Mouse (Mus musculus): ENCODE results near the gene Hspbap1. TPM values are rescaled to one million over a fixed set of nuclear protein-coding genes. Genes with fewer than 3 reads are reported as not detected.
A peak's percentile ranks its signal among the peaks of the same experiment; 100 is the strongest.

Gene Hspbap1
- polyA plus RNA-seq, 1 experiment from 2014 or later = 13.3 TPM

DNA sequence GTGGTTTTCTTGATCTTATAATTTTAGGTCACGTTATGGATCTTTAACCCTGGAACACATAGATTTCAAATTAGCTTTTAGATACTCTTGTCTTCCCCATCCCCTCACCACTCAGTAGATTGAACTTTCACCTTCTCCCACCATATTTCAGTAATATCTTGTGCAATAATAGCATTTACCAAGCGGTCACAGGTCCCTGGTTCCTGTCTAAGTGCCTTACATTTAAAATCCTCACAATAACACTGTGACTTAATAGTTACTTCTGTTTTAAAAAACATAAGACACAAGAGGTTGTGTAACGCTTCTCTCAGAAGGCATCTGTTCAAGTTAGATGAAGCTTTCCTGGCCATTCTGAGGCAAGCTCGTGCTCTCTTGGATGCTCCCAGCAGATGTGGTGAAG, 33.5 kb downstream of the Hspbap1 start:
- Histone ChIP-seq H3K36me3 (ENCODE audit: control insufficient read depth, insufficient read depth, low read length) (no peaks in the 10 kb centered on the region), H3K9me3 (replicated peaks; ENCODE audit: control insufficient read depth, low read length) (peaks cover 3% of the 10 kb centered on the region), H3K4me1 (ENCODE audit: control insufficient read depth, insufficient read depth, low read length) (no peaks in the 10 kb centered on the region), H3K4me2 (ENCODE audit: low read depth, low read length) (no peak overlapping the region), H3K27me3 (ENCODE audit: control insufficient read depth, insufficient read depth, low read length) (no peaks in the 10 kb centered on the region), H3K27ac (ENCODE audit: low read length) (no peak overlapping the region), H3K4me3 (replicated peaks; ENCODE audit: low read length) (no peak overlapping the region), H3K9ac (ENCODE audit: low read length) (no peak overlapping the region)
- 85% methylated on average over 4 of the region's 4 CpGs for WGBS
- no peak for ATAC-seq (ENCODE audit: insufficient read depth, low FRiP score)

DNA sequence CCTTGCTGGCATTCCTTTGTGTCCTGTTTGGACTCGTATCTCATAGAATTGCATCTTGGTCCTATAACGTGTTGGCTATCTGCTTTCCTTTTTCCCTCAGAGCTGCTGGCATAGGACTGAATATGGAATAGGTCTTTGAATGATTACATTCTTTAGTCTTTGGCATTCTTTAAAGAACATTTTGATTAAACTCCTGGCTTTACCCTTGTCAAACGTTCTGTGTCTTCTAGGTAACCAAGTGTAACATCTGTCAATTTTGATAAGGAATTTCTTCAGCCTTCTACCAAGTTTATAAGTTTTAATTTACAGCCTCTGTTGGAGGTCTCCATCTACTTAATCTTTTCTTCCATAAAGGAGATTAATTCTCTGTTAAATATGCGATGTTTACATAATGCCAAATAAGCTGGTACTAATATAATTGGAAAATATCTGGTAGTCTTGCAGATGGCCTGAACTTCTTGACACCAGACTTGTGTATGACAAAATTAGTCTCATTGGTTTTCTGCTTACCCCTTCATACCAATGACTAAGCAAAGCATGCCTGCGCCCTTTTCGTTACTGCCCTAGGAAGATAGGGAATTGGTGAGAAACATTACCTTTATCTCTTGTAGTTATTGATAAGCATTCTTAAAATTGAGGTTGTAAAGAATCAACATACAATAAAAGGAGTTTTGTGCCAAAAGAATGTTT, 36.9 kb downstream of the Hspbap1 start:
- WGBS = 77% methylated on average over 6 of the region's 6 CpGs
- no peak for ATAC-seq (ENCODE audit: insufficient read depth, low FRiP score)
- H3K9ac ChIP-seq (ENCODE audit: low read length) = no peak overlapping the region

DNA sequence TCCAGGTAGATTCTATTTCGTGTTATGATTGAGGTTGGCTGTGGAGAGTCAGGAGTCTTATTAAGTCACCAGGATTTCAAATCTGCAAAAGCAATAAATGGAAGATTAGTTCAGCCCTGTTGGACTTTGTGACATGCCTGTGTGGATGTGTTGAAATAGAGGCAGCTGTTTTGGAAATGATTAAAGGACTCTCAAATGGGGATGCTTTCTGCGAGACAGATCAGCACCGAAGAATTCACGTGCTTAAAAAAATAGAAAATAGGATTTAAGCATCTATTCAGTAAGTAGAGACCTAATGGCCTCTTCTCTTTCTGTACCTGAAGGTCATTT, 37.5 kb downstream of the Hspbap1 start:
- no peak for ATAC-seq (ENCODE audit: insufficient read depth, low FRiP score)
- Histone ChIP-seq H3K9me3 (replicated peaks; ENCODE audit: control insufficient read depth, low read length) (no peaks in the 10 kb centered on the region), H3K4me3 (replicated peaks; ENCODE audit: low read length) (no peak overlapping the region), H3K4me2 (ENCODE audit: low read depth, low read length) (no peak overlapping the region), H3K9ac (ENCODE audit: low read length) (no peak overlapping the region), H3K4me1 (ENCODE audit: control insufficient read depth, insufficient read depth, low read length) (no peaks in the 10 kb centered on the region), H3K36me3 (ENCODE audit: control insufficient read depth, insufficient read depth, low read length) (no peaks in the 10 kb centered on the region), H3K27ac (ENCODE audit: low read length) (no peak overlapping the region), H3K27me3 (ENCODE audit: control insufficient read depth, insufficient read depth, low read length) (no peaks in the 10 kb centered on the region)
- 83% methylated on average over 4 of the region's 4 CpGs for WGBS

More for the DNA sequence above, 36.9 kb downstream of the Hspbap1 start:
- H3K27ac ChIP-seq (ENCODE audit: low read length) = no peak overlapping the region
- no peak overlapping the region for H3K4me3 ChIP-seq (replicated peaks; ENCODE audit: low read length)
- no peaks in the 10 kb centered on the region for H3K4me1 ChIP-seq (ENCODE audit: control insufficient read depth, insufficient read depth, low read length)
- H3K36me3 ChIP-seq (ENCODE audit: control insufficient read depth, insufficient read depth, low read length) = no peaks in the 10 kb centered on the region
- H3K27me3 ChIP-seq (ENCODE audit: control insufficient read depth, insufficient read depth, low read length) = no peaks in the 10 kb centered on the region
- H3K9me3 ChIP-seq (replicated peaks; ENCODE audit: control insufficient read depth, low read length) = no peaks in the 10 kb centered on the region
- H3K4me2 ChIP-seq (ENCODE audit: low read depth, low read length) = no peak overlapping the region

DNA sequence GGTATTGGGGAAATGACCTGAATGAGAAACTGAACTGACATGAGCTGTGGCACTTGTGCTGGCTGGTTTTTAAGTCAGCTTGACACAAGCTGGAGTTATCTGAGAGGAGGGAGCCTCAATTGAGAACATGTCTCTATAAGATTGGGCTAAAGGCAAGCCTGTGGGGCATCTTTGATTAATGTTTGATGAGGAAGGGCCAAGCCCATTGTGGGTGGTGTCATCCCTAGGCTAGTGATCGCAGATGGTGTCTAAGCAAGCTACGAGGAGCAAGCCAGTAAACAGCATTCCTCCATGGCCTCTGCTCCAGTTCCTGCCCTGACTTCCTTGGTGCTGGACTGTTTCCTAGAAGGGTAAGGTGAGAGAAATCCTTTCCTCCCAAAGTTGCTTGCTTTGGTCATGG, 38.7 kb downstream of the Hspbap1 start:
- no peaks in the 10 kb centered on the region for H3K9me3 ChIP-seq (replicated peaks; ENCODE audit: control insufficient read depth, low read length)
- H3K4me2 ChIP-seq (ENCODE audit: low read depth, low read length) = no peak overlapping the region
- no peak overlapping the region for H3K4me3 ChIP-seq (replicated peaks; ENCODE audit: low read length)
- H3K27me3 ChIP-seq (ENCODE audit: control insufficient read depth, insufficient read depth, low read length) = no peaks in the 10 kb centered on the region
- H3K9ac ChIP-seq (ENCODE audit: low read length) = no peak overlapping the region
- no peaks in the 10 kb centered on the region for H3K36me3 ChIP-seq (ENCODE audit: control insufficient read depth, insufficient read depth, low read length)
- 95% methylated on average over 2 of the region's 2 CpGs for WGBS
- H3K4me1 ChIP-seq (ENCODE audit: control insufficient read depth, insufficient read depth, low read length) = 0 out of 2 replicates have a peak, but pooled peaks cover 2% of the 10 kb centered on the region
- no peak overlapping the region for H3K27ac ChIP-seq (ENCODE audit: low read length)
- ATAC-seq (ENCODE audit: insufficient read depth, low FRiP score) = no peak

DNA sequence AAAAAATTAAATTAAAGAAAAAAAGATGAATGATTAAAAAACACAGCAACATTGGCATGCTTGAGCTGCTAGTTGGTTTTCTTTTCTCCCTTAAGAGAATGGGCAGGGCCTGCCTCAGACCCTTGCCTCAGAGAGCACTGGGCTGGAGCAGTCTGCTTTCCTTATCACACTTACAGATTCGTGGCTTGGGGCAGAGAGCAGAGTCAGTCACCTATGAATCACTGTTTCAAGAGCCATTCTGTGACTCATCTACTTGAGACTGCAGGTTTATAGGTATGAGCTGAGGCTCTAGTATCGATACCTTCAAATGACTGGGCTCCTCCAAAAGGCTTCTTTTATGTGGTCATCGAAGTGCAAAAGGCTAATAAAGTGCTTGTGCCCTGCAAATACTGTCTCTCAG, 42.9 kb downstream of the Hspbap1 start:
- no peaks in the 10 kb centered on the region for H3K27me3 ChIP-seq (ENCODE audit: control insufficient read depth, insufficient read depth, low read length)
- H3K9ac ChIP-seq (ENCODE audit: low read length) = no peak overlapping the region
- H3K4me2 ChIP-seq (ENCODE audit: low read depth, low read length) = no peak overlapping the region
- no peak overlapping the region for H3K4me3 ChIP-seq (replicated peaks; ENCODE audit: low read length)
- WGBS = 67% methylated on average over 3 of the region's 3 CpGs
- H3K36me3 ChIP-seq (ENCODE audit: control insufficient read depth, insufficient read depth, low read length) = no peaks in the 10 kb centered on the region
- H3K4me1 ChIP-seq (ENCODE audit: control insufficient read depth, insufficient read depth, low read length) = 0 out of 2 replicates have a peak, but pooled peaks cover 2% of the 10 kb centered on the region
- H3K27ac ChIP-seq (ENCODE audit: low read length) = no peak overlapping the region
- H3K9me3 ChIP-seq (replicated peaks; ENCODE audit: control insufficient read depth, low read length) = no peaks in the 10 kb centered on the region
- no peak for ATAC-seq (ENCODE audit: insufficient read depth, low FRiP score)

DNA sequence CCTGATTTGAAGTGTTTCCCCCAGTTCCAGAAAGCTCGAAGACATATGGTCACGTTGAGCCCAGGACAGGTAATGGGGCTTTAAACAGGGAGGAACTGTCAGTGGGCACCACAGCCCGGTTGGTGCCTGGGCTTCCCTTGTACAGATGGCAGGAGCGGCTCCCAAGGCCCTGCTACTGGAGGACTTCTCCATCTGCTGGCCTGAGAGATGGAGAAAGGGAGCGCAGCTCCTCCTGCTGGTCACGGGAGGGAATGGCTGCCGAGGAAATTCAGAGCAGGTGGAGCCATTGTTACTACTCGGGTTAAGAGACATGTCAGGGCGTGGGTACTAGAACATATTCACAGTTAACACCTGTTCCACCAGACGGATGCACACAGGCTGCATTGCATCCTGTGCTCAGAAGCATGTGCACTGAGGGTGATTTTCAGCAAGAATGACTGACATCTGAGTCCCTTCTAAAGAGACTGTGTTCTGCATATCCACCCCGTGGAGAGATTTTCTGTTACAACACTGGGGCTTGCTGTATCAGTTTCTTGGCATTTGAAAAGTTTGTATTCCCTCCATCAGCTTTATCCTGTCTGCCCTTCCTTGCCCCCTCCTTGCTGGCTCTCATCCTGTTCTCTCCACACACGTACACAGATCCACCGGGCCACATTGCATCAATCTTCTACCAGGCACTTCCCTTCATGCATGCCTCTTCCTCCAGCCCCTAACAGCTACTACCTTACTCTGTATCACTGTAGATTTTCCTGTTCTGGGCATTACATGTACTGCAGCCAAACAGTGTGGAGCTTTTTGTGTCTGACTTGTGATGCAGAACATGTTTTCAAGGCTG, 47.3 kb downstream of the Hspbap1 start:
- H3K27ac ChIP-seq (ENCODE audit: low read length) = no peak overlapping the region
- peak; percentile 40; the same call in 1 of the 2 replicates for ATAC-seq (ENCODE audit: insufficient read depth, low FRiP score)
- 0 out of 2 replicates have a peak, but pooled peaks cover 2% of the 10 kb centered on the region for H3K4me1 ChIP-seq (ENCODE audit: control insufficient read depth, insufficient read depth, low read length)
- H3K4me2 ChIP-seq (ENCODE audit: low read depth, low read length) = no peak overlapping the region
- H3K9ac ChIP-seq (ENCODE audit: low read length) = no peak overlapping the region
- no peaks in the 10 kb centered on the region for H3K27me3 ChIP-seq (ENCODE audit: control insufficient read depth, insufficient read depth, low read length)
- H3K9me3 ChIP-seq (replicated peaks; ENCODE audit: control insufficient read depth, low read length) = no peaks in the 10 kb centered on the region
- 36% methylated on average over 13 of the region's 13 CpGs for WGBS
- no peaks in the 10 kb centered on the region; the same call in 1 of the 2 replicates for H3K36me3 ChIP-seq (ENCODE audit: control insufficient read depth, insufficient read depth, low read length)
- no peak overlapping the region for H3K4me3 ChIP-seq (replicated peaks; ENCODE audit: low read length)

DNA sequence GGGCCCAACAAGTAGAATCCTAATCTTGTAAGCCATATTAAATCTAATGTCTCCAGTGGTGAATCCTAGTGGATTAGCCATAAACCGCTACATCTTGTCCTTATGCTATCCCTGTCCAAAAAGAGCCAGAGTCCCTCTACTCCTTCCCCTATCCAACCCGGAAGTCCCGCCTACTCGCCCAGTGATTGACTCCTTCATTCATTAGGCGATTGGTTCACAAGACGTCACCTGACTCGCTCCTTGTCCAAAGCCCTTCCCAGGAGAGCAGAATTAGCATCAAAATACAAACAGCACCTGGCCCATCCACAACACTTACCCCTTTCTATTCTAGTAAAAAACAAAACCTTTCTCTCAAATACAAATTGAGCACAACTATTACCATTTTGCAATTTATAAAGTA, 59.8 kb downstream of the Hspbap1 start:
- no peak for ATAC-seq (ENCODE audit: insufficient read depth, low FRiP score)
- 35% methylated on average over 7 of the region's 7 CpGs for WGBS

DNA sequence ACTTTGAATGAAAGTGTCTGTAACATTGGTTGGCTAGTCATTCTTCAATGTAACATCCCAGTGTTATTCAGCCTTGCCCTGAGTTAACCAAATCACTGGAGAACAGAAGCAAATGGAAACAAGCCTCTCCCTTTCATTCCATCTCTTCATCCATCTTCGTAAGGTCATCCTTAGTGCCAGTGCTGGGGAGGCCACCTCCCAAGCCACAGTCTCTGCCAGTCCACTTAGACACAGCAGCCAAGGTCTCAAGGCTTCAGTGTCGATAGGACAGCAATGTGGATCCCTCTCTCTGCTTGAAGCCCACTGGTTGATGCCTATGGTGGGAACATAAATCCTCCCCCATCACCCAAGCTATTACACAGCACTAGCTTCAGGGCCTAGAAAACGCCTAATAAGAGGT, 62.8 kb downstream of the Hspbap1 start:
- no peak for ATAC-seq (ENCODE audit: insufficient read depth, low FRiP score)
- no peak overlapping the region for H3K4me3 ChIP-seq (replicated peaks; ENCODE audit: low read length)
- no peaks in the 10 kb centered on the region for H3K27me3 ChIP-seq (ENCODE audit: control insufficient read depth, insufficient read depth, low read length)
- no peaks in the 10 kb centered on the region for H3K36me3 ChIP-seq (ENCODE audit: control insufficient read depth, insufficient read depth, low read length)
- H3K4me1 ChIP-seq (ENCODE audit: control insufficient read depth, insufficient read depth, low read length) = no peaks in the 10 kb centered on the region
- no peak overlapping the region for H3K27ac ChIP-seq (ENCODE audit: low read length)
- H3K9ac ChIP-seq (ENCODE audit: low read length) = no peak overlapping the region
- H3K9me3 ChIP-seq (replicated peaks; ENCODE audit: control insufficient read depth, low read length) = no peaks in the 10 kb centered on the region
- H3K4me2 ChIP-seq (ENCODE audit: low read depth, low read length) = no peak overlapping the region
- WGBS = 73% methylated on average over 3 of the region's 3 CpGs

More for the DNA sequence above, 59.8 kb downstream of the Hspbap1 start:
- no peaks in the 10 kb centered on the region for H3K4me1 ChIP-seq (ENCODE audit: control insufficient read depth, insufficient read depth, low read length)
- H3K4me3 ChIP-seq (replicated peaks; ENCODE audit: low read length) = no peak overlapping the region
- 0 out of 2 replicates have a peak, but pooled peaks cover 3% of the 10 kb centered on the region for H3K36me3 ChIP-seq (ENCODE audit: control insufficient read depth, insufficient read depth, low read length)
- no peaks in the 10 kb centered on the region for H3K27me3 ChIP-seq (ENCODE audit: control insufficient read depth, insufficient read depth, low read length)
- no peaks in the 10 kb centered on the region for H3K9me3 ChIP-seq (replicated peaks; ENCODE audit: control insufficient read depth, low read length)
- H3K4me2 ChIP-seq (ENCODE audit: low read depth, low read length) = no peak overlapping the region
- H3K9ac ChIP-seq (ENCODE audit: low read length) = no peak overlapping the region
- no peak overlapping the region for H3K27ac ChIP-seq (ENCODE audit: low read length)

DNA sequence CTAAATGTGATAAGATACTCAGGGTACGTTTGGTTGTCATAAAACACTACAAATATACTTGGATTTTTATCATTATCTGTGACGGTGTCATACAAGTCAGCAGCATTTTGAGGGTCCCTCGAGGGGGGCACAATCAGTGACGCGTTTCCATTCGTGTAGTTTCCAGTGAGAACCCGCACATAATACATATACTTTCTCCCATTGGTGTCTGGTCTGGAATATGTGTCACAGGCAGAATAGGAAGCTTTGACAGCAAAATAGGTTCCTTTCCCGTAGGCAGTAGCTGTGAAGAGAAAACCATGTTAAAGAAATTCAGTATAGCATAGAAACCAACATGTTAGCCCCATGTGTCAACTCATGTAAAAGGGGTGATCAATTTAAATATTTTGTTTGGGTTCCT, 64.5 kb downstream of the Hspbap1 start:
- Histone ChIP-seq H3K27me3 (ENCODE audit: control insufficient read depth, insufficient read depth, low read length) (no peaks in the 10 kb centered on the region), H3K9me3 (replicated peaks; ENCODE audit: control insufficient read depth, low read length) (no peaks in the 10 kb centered on the region), H3K4me1 (ENCODE audit: control insufficient read depth, insufficient read depth, low read length) (no peaks in the 10 kb centered on the region), H3K9ac (ENCODE audit: low read length) (no peak overlapping the region), H3K27ac (ENCODE audit: low read length) (no peak overlapping the region), H3K4me3 (replicated peaks; ENCODE audit: low read length) (no peak overlapping the region), H3K4me2 (ENCODE audit: low read depth, low read length) (no peak overlapping the region), H3K36me3 (ENCODE audit: control insufficient read depth, insufficient read depth, low read length) (no peaks in the 10 kb centered on the region)
- no peak for ATAC-seq (ENCODE audit: insufficient read depth, low FRiP score)
- 85% methylated on average over 8 of the region's 8 CpGs for WGBS
